In genomic region chr12:108905620-108906302, GRCm38 (mm10) we compare ENCODE assay signal across 14 mouse cellular contexts. TPM values are rescaled to one million over a fixed set of nuclear protein-coding genes. Genes with fewer than 3 reads are reported as not detected.
DNase-seq lines count a peak whose midpoint lies in the region; ATAC-seq lines count a peak whose summit lies in the region.
"Had no signal": no experiment of that assay in that cellular context is flagged by ENCODE, and none has a peak within 500 bp of the region (broad histone marks: within the 10 kb centered on the region; RNA-seq: fewer than 3 reads in every experiment).

No protein-coding gene starts in this region.

- 0 out of 2 replicates have a peak, but pooled peaks cover 4% of the 10 kb centered on the region for H3K4me1 ChIP-seq in heart, embryonic 12.5 days (replicated peaks)
- H3K4me1 ChIP-seq in neural tube, embryonic 12.5 days = peaks cover 54% of the 10 kb centered on the region
- peaks cover 57% of the 10 kb centered on the region for H3K4me1 ChIP-seq in neural tube, embryonic 15.5 days
- peaks cover 51% of the 10 kb centered on the region for H3K4me1 ChIP-seq in midbrain, embryonic 12.5 days
- H3K4me1 ChIP-seq: liver, embryonic 15.5 days had no signal

- no peak overlapping the region for H3K4me3 ChIP-seq in heart, embryonic 12.5 days
- H3K4me3 ChIP-seq in neural tube, embryonic 12.5 days = no peak overlapping the region
- H3K4me3 ChIP-seq in neural tube, embryonic 15.5 days (replicated peaks) = no peak overlapping the region
- H3K4me3 ChIP-seq in midbrain, embryonic 12.5 days = no peak overlapping the region
- H3K4me3 ChIP-seq: heart, adult 2 months; liver, embryonic 15.5 days had no signal

- no peak overlapping the region for H3K4me2 ChIP-seq in heart, embryonic 12.5 days
- peak overlapping the region; percentile 21; the same call in 1 of the 2 replicates for H3K4me2 ChIP-seq in neural tube, embryonic 12.5 days (replicated peaks)
- H3K4me2 ChIP-seq in neural tube, embryonic 15.5 days = no peak overlapping the region
- peak overlapping the region; percentile 18 for H3K4me2 ChIP-seq in midbrain, embryonic 12.5 days (replicated peaks)
- H3K4me2 ChIP-seq: liver, embryonic 15.5 days had no signal

- no peaks in the 10 kb centered on the region for H3K36me3 ChIP-seq in heart, embryonic 12.5 days
- no peaks in the 10 kb centered on the region for H3K36me3 ChIP-seq in neural tube, embryonic 12.5 days
- no peaks in the 10 kb centered on the region for H3K36me3 ChIP-seq in neural tube, embryonic 15.5 days
- H3K36me3 ChIP-seq in midbrain, embryonic 12.5 days = no peaks in the 10 kb centered on the region
- H3K36me3 ChIP-seq: liver, embryonic 15.5 days had no signal

- WGBS in heart, embryonic 12.5 days = 56% methylated on average over 14 of the region's 14 CpGs
- 26% methylated on average over 14 of the region's 14 CpGs for WGBS in neural tube, embryonic 12.5 days
- 21% methylated on average over 14 of the region's 14 CpGs for WGBS in neural tube, embryonic 15.5 days
- 15% methylated on average over 14 of the region's 14 CpGs for WGBS in midbrain, embryonic 12.5 days

- no peak for ATAC-seq in heart, embryonic 12.5 days (ENCODE audit: insufficient number of reproducible peaks, low FRiP score)
- peak; percentile 31; the same call in 1 of the 2 replicates for ATAC-seq in neural tube, embryonic 12.5 days (ENCODE audit: low FRiP score, low read depth)
- no peak for ATAC-seq in neural tube, embryonic 15.5 days (ENCODE audit: low FRiP score)
- ATAC-seq in midbrain, embryonic 12.5 days (ENCODE audit: low FRiP score, low read depth) = peak; percentile 57

- no peaks in the 10 kb centered on the region for H3K9me3 ChIP-seq in heart, embryonic 12.5 days (replicated peaks)
- no peaks in the 10 kb centered on the region for H3K9me3 ChIP-seq in neural tube, embryonic 12.5 days
- no peaks in the 10 kb centered on the region for H3K9me3 ChIP-seq in neural tube, embryonic 15.5 days (replicated peaks)
- no peaks in the 10 kb centered on the region for H3K9me3 ChIP-seq in midbrain, embryonic 12.5 days
- H3K9me3 ChIP-seq: liver, embryonic 15.5 days had no signal

- intact Hi-C loops in heart, postnatal 10 days (cut with DNase I) = loop anchor here (10.0 kb wide), 1 partner anchor 689 kb away; no protein-coding TSS in a partner anchor

- 0 out of 2 replicates have a peak, but pooled peaks cover 6% of the 10 kb centered on the region for H3K27me3 ChIP-seq in heart, embryonic 12.5 days (replicated peaks)
- H3K27me3 ChIP-seq in neural tube, embryonic 12.5 days (replicated peaks) = no peaks in the 10 kb centered on the region
- H3K27me3 ChIP-seq in neural tube, embryonic 15.5 days (replicated peaks) = no peaks in the 10 kb centered on the region
- no peaks in the 10 kb centered on the region for H3K27me3 ChIP-seq in midbrain, embryonic 12.5 days
- H3K27me3 ChIP-seq: liver, embryonic 15.5 days had no signal

- no peak for DNase-seq in heart, postnatal 10 days
- no peak for DNase-seq in thymus, adult 18-20 months
- DNase-seq in thymus, postnatal 25 days = no peak
- DNase-seq: adrenal gland, adult 8-10 months; B cell, adult 2 months; cerebellum, adult 9-10 months; heart, adult 2 months; heart, postnatal 14 days; thymus, postnatal 4 days had no signal

- H3K9ac ChIP-seq in heart, embryonic 12.5 days = 0 out of 2 replicates have a peak overlapping the region, but pooled peaks have one; percentile 12
- no peak overlapping the region for H3K9ac ChIP-seq in neural tube, embryonic 12.5 days
- no peak overlapping the region for H3K9ac ChIP-seq in neural tube, embryonic 15.5 days (replicated peaks)
- H3K9ac ChIP-seq in midbrain, embryonic 12.5 days (replicated peaks) = no peak overlapping the region; the same call in 1 of the 2 replicates
- H3K9ac ChIP-seq: liver, embryonic 15.5 days had no signal

- H3K27ac ChIP-seq in heart, embryonic 12.5 days (ENCODE audit: poor library complexity, severe bottlenecking) = no peak overlapping the region
- H3K27ac ChIP-seq in neural tube, embryonic 12.5 days = peak overlapping the region; percentile 67; the same call in 1 of the 2 replicates
- H3K27ac ChIP-seq in neural tube, embryonic 15.5 days (replicated peaks) = no peak overlapping the region; the same call in 1 of the 2 replicates
- H3K27ac ChIP-seq in midbrain, embryonic 12.5 days (replicated peaks) = peak overlapping the region; percentile 84
- H3K27ac ChIP-seq: heart, adult 2 months; liver, embryonic 15.5 days had no signal

RNA-seq across cellular contexts. Expression of gene Wars, which starts 11.8 kb away (rescaled TPM):
- 70.0 and 71.5 TPM in 2 replicates for polyA plus RNA-seq in heart, embryonic 12.5 days (2016; fragmentation: Nextera tagmentation; extraction: Ambion mirVana)
- total RNA-seq in heart, postnatal 10 days (2021) = 10 to 100 TPM; 44.2 to 45.3 TPM
- polyA plus RNA-seq in neural tube, embryonic 12.5 days (2016; fragmentation: Nextera tagmentation; extraction: Ambion mirVana) = 120 and 123 TPM in 2 replicates
- 100 and 102 TPM in 2 replicates for polyA plus RNA-seq in neural tube, embryonic 15.5 days (2015; fragmentation: Nextera tagmentation; extraction: Ambion mirVana)
- 124 TPM in 2 replicates for polyA plus RNA-seq in midbrain, embryonic 12.5 days (2016; fragmentation: Nextera tagmentation; extraction: Ambion mirVana)

RNA-seq across cellular contexts. Expression of gene Wdr25, which starts 12.3 kb away (rescaled TPM):
- 5.6 and 5.8 TPM in 2 replicates for polyA plus RNA-seq in heart, embryonic 12.5 days (2016; fragmentation: Nextera tagmentation; extraction: Ambion mirVana)
- 1 to 10 TPM; 4.6 to 5.5 TPM for total RNA-seq in heart, postnatal 10 days (2021)
- polyA plus RNA-seq in neural tube, embryonic 12.5 days (2016; fragmentation: Nextera tagmentation; extraction: Ambion mirVana) = 7.0 and 9.8 TPM in 2 replicates
- 7.4 and 7.6 TPM in 2 replicates for polyA plus RNA-seq in neural tube, embryonic 15.5 days (2015; fragmentation: Nextera tagmentation; extraction: Ambion mirVana)
- 8.6 and 9.0 TPM in 2 replicates for polyA plus RNA-seq in midbrain, embryonic 12.5 days (2016; fragmentation: Nextera tagmentation; extraction: Ambion mirVana)

Comparison
In these comparisons a context has a peak if more than half of its experiments do, and no peak if none do; other contexts are left out.
1. ATAC-seq: peak in neural tube, embryonic 12.5 days (single experiment) and midbrain, embryonic 12.5 days (single experiment); none in heart, embryonic 12.5 days (single experiment) and neural tube, embryonic 15.5 days (single experiment).
2. H3K27ac ChIP-seq: peak in neural tube, embryonic 12.5 days (single experiment) and midbrain, embryonic 12.5 days (single experiment); none in heart, embryonic 12.5 days (single experiment) and neural tube, embryonic 15.5 days (single experiment).
3. H3K4me2 ChIP-seq: peak in neural tube, embryonic 12.5 days (single experiment) and midbrain, embryonic 12.5 days (single experiment); none in heart, embryonic 12.5 days (single experiment) and neural tube, embryonic 15.5 days (single experiment).